Mouse (Mus musculus) CD4-positive naive resting alpha-beta T cell, adult 76 days (primary cell): ENCODE data around the gene Tbc1d8. TPM values are rescaled to one million over a fixed set of nuclear protein-coding genes. Genes with fewer than 3 reads are reported as not detected.

Experiments
- total RNA-seq: library from RNA; stranded (reverse); gene quantifications from one replicate; pipeline ENCODE4 v1.2.4, GENCODE M21; 2023

Gene Tbc1d8
- total RNA-seq: 3.4 TPM

GRCm38 (mm10) chr1:39478057-39478895 lies at the start of gene Tbc1d8:
TSS of gene Tbc1d8 (minus strand) at chr1:39478755.

GRCm38 (mm10) chr1:39367601-39368266 lies 110.8 kb downstream of the Tbc1d8 start, which contains the start of gene Rpl31:
TSS of gene Rpl31 (plus strand) at chr1:39367842.

Other genes with a start within 250 kb of the Tbc1d8 start
- 2,058 TPM for gene Rpl31, start 110.9 kb downstream of the Tbc1d8 start, total RNA-seq
- gene Cnot11, start 56.2 kb upstream of the Tbc1d8 start, total RNA-seq: 31.0 TPM
- 32.3 TPM for gene Rnf149, start 98.7 kb upstream of the Tbc1d8 start, total RNA-seq
- not detected for gene Creg2, start 172.7 kb upstream of the Tbc1d8 start, total RNA-seq
- not detected for gene Rfx8, start 242.2 kb upstream of the Tbc1d8 start, total RNA-seq